Mouse (Mus musculus) MN1 (cell line): Measurements from ENCODE around the gene Hdac1.

Experiments
- DNase-seq: peaks from one replicate; pipeline ENCODE4 v3.0.0-alpha.2; 2016; ENCODE audit warnings: low spot score

The Hdac1 gene

DNA sequence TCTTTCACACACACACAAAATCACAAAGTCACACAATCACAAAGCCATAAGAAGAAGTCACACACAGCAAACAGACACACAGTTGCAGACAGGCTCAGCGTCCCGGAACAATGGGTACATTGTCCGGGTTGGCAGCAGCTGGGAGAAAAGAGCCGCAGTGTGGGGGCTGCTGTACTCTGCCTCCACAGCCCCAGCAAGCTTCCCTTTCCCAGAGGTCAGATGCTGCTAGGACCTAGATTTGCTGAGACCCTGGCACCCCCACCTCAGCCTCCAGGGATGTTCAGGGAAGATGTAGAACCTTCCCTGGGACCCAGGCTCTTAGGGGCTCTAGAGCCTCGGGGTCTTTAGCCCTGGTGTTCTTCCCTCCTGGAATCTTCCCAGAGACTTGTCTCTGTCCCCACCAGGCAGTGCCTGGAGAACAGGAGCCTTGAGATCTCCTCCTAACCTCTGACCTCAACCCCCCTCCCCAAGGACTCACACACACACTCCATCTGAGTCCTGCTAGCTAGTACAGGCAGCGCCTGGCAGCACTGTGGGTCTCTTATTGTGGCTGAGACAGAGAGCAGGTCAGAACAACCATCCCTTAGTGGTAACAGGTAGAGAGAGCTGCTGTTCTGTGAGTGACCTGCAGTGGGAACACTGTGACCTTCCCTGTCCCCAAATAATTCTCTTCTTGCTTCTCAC, 31.0 kb downstream of the Hdac1 start:
- DNase-seq: no peak

- DNase-seq: no peak
These were observed 31.6 kb downstream of the Hdac1 start for GRCm38 (mm10) chr4:129510723-129511412.

- DNase-seq: no peak
These were observed 32.9 kb downstream of the Hdac1 start for GRCm38 (mm10) chr4:129509650-129510049.

DNA sequence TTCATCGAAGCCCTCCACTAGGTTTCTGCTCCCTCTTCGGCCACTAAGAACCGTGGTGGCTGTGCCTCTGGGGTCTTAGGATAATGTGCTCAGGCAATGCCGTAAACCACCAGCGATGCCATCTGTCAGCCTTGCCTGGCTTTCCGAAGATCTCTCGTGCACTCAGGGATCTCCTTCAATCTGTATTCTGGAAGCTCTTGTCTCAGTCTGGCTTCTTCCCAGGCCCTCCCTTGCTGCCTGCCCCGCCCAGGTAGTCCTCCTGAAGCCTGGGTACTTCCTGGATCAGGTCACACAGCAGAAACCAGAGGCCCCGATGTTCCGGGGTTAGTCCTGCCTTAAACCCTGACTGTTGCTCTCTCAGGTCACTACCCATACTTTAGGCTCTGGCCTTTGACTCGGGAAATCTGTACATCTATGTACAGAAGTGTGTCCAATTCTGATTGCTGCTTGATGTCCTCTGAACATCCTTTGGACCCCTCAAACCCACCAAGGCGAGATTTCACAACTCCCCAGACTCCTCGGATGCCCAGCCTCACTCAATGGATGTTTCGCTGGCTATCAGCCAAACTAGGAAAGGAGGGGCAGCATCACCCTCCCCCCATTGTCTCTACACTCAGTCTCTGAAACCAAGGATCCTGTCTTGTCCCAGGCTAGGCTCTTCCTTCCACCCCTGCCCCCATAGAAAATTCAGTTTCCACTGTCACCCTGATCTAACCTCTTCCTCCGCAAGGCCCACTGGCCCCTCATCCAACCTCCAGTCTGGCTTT, 33.5 kb downstream of the Hdac1 start:
- DNase-seq: peak; percentile 78

GRCm38 (mm10) chr4:129508237-129508515, 34.3 kb downstream of the Hdac1 start:
- DNase-seq: no peak

DNA sequence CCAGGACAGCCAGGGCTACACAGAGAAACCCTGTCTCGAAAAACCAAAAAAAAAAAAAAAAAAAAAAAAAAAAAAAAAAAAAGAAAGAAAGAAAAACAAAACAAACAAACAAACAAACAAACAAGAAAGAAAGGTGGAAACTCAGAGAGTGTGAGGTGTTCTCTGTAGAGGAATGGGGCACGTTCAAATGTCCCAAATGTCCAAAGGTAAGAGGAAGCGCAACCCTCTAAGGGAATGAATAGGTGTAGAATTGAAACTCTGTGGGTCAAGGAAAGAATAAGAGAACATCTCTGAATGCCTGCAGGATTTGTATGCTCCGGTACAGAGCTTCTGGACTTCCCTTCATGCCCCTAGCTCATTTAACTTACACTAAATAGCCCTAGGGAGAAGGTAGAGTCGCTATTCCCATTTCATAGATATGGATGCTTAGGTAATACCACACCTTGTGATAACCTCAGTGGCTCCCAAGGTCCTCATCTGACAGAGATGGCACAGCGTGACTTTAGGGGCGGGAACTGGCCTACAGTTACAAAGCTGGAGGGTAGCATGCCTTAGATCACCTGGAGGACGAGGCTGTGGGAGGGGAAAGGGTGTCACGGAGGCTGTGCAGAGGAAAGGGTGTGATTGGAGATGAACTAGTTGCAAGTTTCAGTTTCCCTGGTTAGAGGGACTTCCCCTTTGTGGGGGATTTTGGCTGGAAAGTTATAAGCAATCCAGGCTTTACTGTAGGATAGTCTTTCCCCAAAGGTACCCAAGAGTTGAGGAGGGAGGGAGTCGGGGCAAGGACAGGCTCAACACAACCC, 34.9 kb downstream of the Hdac1 start:
- DNase-seq: no peak

DNA sequence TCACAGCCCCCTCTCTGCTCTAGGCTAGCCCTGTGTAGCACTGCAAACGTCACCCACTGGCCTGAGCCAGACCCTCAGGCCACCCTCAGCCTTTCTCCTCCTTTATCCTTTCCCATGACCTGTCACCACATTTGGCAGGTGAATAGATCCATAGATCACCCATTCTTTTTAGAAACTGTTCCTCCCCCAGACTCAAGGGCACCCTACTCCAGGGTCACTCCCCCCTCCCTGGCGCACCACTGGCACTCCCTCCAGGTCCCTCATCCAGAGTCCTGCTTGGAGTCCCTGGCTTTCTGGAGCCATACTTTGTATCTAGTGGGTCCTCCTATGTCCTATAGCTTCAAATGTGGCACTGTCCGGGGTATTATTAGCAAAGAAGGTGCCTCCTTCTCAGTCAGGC, 37.0 kb downstream of the Hdac1 start:
- DNase-seq: no peak

DNA sequence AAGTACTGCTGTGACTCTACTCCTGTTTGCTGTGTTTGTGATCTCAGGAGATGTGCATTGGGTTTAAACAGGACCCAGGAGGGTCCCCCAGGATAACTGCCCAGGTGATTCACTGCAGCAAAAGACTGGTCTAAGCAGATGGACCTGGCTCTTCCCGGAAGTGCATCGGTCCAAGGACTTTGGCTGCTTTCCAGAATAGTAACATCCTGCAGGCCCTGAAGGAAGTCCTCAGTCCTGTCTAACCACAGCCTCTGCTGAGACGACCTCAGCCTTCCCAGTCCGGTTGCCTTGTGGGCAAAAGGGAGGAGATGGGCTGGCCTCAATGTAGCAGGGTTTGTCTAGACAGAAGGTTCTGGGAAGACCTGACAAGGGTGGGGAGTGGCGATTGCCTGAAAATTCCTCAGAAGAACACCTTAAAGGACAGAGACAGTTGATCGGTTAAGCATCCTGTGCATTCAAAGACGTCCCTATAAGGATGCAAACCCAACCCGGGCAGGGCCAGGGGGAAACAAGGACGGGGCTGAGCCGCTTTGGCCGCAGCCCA, 39.5 kb downstream of the Hdac1 start:
- DNase-seq: no peak

DNA sequence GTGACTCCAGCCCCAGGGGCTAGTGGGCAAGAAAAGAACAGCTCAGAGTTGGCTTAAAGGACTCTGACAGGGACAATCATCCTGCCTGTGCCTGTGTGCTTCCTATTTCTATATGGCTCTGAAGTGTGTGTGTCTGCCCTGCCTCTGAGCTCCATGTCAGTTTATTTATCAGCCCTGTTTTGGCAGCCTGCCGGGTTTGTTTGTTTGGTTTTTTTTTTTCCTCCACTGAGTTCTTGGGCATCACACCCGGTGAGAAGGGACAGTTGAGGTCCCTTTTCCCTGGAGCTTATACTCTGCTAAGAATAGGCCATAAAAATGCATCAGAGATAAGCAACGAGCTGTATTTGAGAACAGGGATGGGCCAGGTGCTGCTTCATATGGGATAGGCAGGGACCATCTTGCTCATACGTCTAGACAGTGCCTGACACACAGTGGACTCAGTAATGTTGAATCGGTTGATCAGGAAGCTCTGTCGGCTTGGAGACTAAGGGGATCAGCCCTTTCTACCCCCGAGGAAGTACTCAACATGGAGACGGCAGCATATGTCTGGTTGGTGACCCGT, 40.1 kb downstream of the Hdac1 start:
- no peak for DNase-seq

DNA sequence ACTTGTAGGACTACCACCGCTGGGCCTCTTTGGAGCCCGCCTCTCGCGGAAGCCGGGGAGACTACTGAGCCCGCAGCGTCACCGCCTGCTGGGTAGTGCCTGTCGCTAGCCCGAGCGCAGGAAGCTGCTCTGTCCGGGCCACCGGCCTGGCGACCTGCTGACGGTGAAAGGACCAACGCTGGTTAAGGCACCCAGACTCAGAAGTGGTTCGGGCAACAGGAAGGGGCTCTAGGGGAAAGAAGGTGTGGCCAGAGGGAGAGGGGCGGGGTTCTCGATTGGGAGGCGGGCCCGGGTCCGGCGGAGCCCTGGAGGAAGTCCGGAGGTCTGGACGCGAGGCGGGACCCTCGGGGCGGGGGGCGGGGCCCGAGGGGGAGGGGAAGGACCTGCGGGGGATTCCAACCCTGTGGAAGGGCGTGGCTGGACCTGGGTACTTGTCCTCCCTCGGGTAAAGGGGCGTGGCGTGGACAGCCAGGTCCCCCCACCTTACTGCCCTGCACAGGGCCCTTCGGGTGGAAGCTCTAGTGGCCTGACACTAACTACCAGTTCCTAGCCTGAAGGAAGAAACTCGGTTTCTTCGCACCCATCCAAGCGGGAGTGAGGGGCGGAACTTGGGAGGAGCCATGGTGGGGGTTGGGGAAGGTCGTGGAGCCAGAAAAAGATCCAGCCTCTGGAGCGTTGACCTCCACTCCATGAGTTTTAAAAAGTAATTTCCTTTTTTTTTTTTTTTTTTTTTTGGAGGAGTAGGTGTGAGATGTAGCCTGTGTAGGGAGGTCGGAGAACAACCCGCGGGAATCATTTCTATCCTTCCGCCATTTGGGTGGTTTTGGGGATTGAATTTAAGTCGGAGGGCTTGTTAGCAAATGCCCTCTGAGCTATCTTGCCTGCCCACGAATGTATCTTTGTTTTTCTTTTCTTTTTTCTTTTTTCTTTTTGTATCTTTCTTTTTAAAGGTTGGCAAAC, 41.6 kb downstream of the Hdac1 start:
- DNase-seq: peak; percentile 77

GRCm38 (mm10) chr4:129500017-129500416, 42.5 kb downstream of the Hdac1 start:
- no peak for DNase-seq

- no peak for DNase-seq
These were observed 43.6 kb downstream of the Hdac1 start for GRCm38 (mm10) chr4:129498941-129499340.

- no peak for DNase-seq
These were observed 45.9 kb downstream of the Hdac1 start for GRCm38 (mm10) chr4:129496631-129497030.

- DNase-seq: peak; percentile 74
These were observed 46.6 kb downstream of the Hdac1 start for GRCm38 (mm10) chr4:129495672-129496562.

GRCm38 (mm10) chr4:129494681-129495080, 47.8 kb downstream of the Hdac1 start:
- DNase-seq: no peak

DNA sequence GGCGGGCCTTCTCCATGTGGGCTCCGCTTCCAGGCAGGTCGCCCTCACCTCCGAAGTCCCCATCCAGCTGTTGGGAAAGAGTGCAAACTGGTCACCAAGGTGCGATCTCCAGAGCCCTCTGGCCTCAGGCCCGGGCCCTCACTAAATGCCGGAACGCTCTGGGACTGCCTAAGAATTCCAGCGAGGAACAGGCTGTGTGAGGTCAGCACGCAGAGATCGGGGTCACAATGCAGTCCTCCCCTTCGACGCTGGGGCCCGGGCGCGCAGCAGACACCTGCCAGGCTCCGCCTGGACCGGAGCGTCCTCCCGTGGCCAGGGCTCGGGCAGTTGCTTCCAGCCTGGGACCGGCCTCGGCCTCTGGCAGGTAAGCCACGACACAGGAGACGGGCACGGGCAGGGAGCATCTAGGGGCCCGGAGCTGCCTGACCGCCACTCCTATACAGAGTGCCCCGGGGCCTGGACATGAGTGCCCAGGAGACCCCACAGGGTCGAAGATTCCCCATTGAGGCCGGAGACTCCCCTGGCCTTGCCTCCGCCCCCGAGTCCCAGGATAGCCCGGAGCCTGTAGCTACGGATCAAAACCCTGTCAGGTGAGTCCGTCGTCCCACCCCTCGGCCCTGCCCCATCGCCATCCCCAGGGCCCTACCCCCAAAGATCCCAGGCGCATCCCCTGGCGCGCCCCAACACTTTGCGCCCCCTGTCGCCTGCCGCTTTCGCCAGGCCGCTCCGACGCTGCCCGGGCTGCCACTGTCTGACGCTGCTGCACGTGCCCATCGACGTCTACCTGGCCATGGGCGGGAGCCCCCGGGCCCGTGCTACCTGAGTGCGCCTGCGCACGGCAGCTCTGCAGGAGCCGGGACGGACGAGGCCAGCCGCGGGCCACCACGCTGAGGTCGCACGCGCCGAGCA, 51.3 kb downstream of the Hdac1 start, which contains the start of the genes Tssk3 and Fam229a:
Gene Tssk3, minus strand, starts transcription at position 51 of the 909 bp plus-strand sequence.
Gene Fam229a, plus strand, starts transcription at position 219 of the 909 bp plus-strand sequence.
- DNase-seq: no peak

- no peak for DNase-seq
These were observed 61.4 kb downstream of the Hdac1 start for GRCm38 (mm10) chr4:129481090-129481489.

DNA sequence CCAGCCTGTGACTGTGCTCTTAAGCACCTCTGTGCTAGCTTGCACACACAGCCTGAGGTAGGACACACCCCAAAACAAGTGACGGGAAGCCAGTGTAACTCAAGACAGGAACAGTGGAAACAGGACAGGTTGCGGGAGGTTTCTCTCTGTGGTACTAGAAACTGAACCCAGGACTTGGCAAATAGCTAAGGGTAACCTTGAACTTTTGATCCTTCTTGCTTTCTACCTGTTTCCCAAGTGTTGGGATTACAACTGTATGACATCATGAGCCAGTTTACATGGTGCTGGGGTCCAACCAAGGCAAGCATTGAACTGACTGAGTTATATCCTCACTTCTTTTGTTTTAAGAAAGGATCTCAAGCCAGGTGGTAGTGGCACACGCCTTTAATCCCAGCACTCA, 62.6 kb downstream of the Hdac1 start:
- DNase-seq: no peak
